Mouse (Mus musculus): ENCODE data around the gene Ift57. TPM values are rescaled to one million over a fixed set of nuclear protein-coding genes. Genes with fewer than 3 reads are reported as not detected.

Ift57 gene
- polyA plus RNA-seq (2015; fragmentation: Nextera tagmentation; extraction: Ambion mirVana): 28.3 and 31.5 TPM in 2 replicates

DNA sequence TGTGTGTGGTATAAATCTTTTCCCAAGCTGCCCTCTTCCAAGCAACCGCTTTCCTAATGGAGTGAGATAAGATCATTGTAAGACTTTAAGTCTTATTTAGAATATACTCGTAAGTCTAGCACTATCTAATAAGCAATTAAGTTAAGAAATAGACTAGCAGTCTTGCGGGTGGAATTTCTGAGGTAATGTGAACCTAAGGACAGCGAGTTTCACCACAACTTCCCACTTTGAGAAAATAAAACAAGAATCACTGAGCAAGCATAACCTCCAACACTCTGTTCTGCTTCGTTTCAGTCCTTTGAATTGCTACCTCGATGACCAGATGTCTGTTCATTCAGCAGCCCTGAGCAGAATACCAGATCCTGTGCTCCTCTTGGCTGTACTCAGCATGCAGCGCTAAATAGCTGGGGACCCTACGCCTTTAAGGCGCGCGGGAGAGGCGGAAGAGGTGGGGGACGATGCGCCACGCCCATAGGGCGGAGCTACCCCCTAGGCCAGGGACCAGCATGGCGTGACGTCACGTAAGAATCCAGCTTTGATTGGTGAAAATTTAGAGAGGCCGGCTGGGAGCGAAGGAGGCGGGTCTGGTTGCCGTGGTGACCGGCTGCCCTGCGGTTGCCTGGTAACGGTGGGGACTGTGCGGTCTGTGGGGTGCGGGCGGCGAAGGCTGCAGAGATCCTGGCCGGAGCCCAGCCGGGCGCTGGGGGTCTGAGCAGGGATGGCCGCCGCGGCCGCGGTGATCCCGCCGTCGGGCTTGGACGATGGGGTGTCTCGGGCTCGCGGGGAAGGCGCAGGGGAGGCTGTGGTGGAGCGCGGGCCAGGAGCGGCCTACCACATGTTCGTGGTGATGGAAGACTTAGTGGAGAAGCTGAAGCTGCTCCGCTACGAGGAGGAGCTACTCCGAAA lies at the start of gene Ift57:
TSS of gene Ift57 (plus strand) at position 614 of the 906 bp plus-strand sequence.
- H3K27me3 ChIP-seq (ENCODE audit: insufficient read depth, low read length): no peaks in the 10 kb centered on the region
- peak within 1 kb of the TSS; percentile 84 for H3K4me2 ChIP-seq (replicated peaks; ENCODE audit: low read depth, low read length)
- peak; percentile 100 for ATAC-seq (ENCODE audit: low FRiP score, low TSS enrichment)
- H3K36me3 ChIP-seq (ENCODE audit: insufficient read depth, low read length): no peaks in the 10 kb centered on the region
- H3K27ac ChIP-seq (ENCODE audit: low read length): peak within 1 kb of the TSS; percentile 56; the same call in 1 of the 2 replicates
- H3K9ac ChIP-seq (replicated peaks; ENCODE audit: low read length): peak within 1 kb of the TSS; percentile 83
- 1% methylated on average over 53 of the region's 53 CpGs for WGBS
- H3K9me3 ChIP-seq (ENCODE audit: low read length): no peaks in the 10 kb centered on the region
- H3K4me1 ChIP-seq (ENCODE audit: insufficient read depth, low read length): peaks cover 10% of the 10 kb centered on the region; the same call in 1 of the 2 replicates
- peak within 1 kb of the TSS; percentile 92 for H3K4me3 ChIP-seq (ENCODE audit: low read length)

DNA sequence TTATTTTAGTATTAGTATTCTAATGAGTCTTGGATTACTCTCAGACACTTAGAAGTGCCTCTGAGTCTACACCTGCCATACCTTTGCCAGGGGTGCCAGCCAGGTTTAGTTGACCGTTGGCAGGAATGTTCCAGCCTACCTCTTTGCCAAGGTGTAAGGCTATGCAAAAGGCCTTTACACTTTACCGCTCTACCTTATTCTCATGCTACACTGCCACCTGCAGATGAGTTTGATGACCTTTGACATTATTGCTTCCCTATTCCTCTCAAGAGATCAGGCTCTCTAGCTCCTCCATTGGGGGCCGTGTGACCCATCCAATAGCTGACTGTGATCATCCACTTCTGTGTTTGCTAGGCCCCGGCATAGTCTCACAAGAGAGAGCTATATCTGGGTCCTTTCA lies 41.9 kb upstream of the Ift57 start:
- H3K27me3 ChIP-seq (ENCODE audit: insufficient read depth, low read length): no peaks in the 10 kb centered on the region
- H3K4me2 ChIP-seq (replicated peaks; ENCODE audit: low read depth, low read length): no peak overlapping the region
- H3K9ac ChIP-seq (replicated peaks; ENCODE audit: low read length): no peak overlapping the region
- H3K9me3 ChIP-seq (ENCODE audit: low read length): no peaks in the 10 kb centered on the region
- WGBS: 82% methylated on average over 4 of the region's 4 CpGs
- no peak overlapping the region for H3K4me3 ChIP-seq (ENCODE audit: low read length)
- H3K27ac ChIP-seq (ENCODE audit: low read length): no peak overlapping the region
- no peaks in the 10 kb centered on the region for H3K4me1 ChIP-seq (ENCODE audit: insufficient read depth, low read length)
- H3K36me3 ChIP-seq (ENCODE audit: insufficient read depth, low read length): no peaks in the 10 kb centered on the region
- ATAC-seq (ENCODE audit: low FRiP score, low TSS enrichment): no peak

DNA sequence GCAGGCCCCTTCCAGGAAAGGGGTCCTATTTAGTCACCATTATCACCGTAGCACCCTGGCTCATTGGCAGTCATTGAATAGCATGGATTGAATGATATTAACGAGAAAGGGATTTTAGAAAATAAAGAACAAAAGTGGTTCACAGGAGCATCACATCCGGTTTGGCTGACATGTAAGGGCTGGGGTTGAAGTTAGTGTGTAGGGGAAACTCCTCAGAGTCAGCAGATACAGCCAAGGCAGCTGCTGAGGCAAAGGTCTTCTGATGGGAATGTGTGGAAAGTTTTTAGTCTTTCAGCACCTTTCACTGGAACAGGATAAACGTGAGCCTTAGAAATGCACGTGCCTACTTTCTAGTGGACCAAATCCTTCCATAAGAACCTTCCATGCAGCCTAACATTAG lies 41.0 kb upstream of the Ift57 start:
- no peak overlapping the region for H3K27ac ChIP-seq (ENCODE audit: low read length)
- H3K9ac ChIP-seq (replicated peaks; ENCODE audit: low read length): no peak overlapping the region
- H3K4me2 ChIP-seq (replicated peaks; ENCODE audit: low read depth, low read length): no peak overlapping the region
- no peaks in the 10 kb centered on the region for H3K9me3 ChIP-seq (ENCODE audit: low read length)
- no peaks in the 10 kb centered on the region for H3K36me3 ChIP-seq (ENCODE audit: insufficient read depth, low read length)
- no peak overlapping the region for H3K4me3 ChIP-seq (ENCODE audit: low read length)
- H3K27me3 ChIP-seq (ENCODE audit: insufficient read depth, low read length): no peaks in the 10 kb centered on the region
- no peaks in the 10 kb centered on the region for H3K4me1 ChIP-seq (ENCODE audit: insufficient read depth, low read length)
- WGBS: 83% methylated on average over 5 of the region's 5 CpGs
- ATAC-seq (ENCODE audit: low FRiP score, low TSS enrichment): no peak

DNA sequence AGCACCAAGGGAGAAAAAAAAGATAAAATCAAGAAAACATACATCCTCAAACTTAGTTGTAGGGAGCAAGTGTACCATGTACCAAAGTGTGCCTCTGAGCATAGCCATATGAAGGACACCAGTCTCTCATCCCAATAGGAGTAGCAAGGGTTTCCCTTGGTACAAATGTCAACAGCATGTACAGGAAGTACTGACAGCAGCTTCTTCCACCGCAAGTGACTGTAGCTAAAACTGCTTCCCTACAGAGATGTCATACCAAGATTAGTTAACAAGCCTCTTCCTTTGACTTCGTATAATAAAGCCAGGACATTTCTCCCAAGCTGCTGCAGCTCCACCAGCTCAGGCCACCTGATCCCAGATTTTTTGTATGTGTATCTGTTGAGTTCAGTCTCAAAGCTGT lies 39.9 kb upstream of the Ift57 start:
- Histone ChIP-seq H3K36me3 (ENCODE audit: insufficient read depth, low read length) (no peaks in the 10 kb centered on the region), H3K9ac (replicated peaks; ENCODE audit: low read length) (no peak overlapping the region), H3K4me3 (ENCODE audit: low read length) (no peak overlapping the region), H3K27me3 (ENCODE audit: insufficient read depth, low read length) (no peaks in the 10 kb centered on the region), H3K27ac (ENCODE audit: low read length) (no peak overlapping the region), H3K9me3 (ENCODE audit: low read length) (no peaks in the 10 kb centered on the region), H3K4me2 (replicated peaks; ENCODE audit: low read depth, low read length) (no peak overlapping the region), H3K4me1 (ENCODE audit: insufficient read depth, low read length) (no peaks in the 10 kb centered on the region)
- 60% methylated on average over 2 of the region's 2 CpGs for WGBS
- ATAC-seq (ENCODE audit: low FRiP score, low TSS enrichment): no peak

DNA sequence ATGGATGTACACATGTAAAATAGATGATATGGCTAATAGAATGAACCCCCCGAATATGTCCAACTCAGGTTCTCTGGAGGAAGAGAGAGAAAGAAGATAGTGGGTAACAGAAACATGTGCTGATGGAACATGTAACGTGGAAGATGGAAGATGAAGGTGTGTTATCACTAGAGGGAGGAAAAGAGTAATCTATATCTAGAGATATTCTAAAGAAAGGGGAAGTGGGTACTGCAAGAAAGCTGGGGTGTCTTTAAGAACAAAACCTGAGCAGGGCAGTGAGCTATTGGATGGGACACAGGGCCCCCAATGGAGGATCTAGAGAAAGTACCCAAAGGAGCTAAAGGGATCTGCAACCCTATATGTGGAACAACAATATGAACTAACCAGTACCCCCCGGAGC lies 38.9 kb upstream of the Ift57 start:
- no peak overlapping the region for H3K27ac ChIP-seq (ENCODE audit: low read length)
- H3K4me2 ChIP-seq (replicated peaks; ENCODE audit: low read depth, low read length): no peak overlapping the region
- no peaks in the 10 kb centered on the region for H3K4me1 ChIP-seq (ENCODE audit: insufficient read depth, low read length)
- no peak overlapping the region for H3K4me3 ChIP-seq (ENCODE audit: low read length)
- no peaks in the 10 kb centered on the region for H3K27me3 ChIP-seq (ENCODE audit: insufficient read depth, low read length)
- H3K9ac ChIP-seq (replicated peaks; ENCODE audit: low read length): no peak overlapping the region
- no peaks in the 10 kb centered on the region for H3K36me3 ChIP-seq (ENCODE audit: insufficient read depth, low read length)
- ATAC-seq (ENCODE audit: low FRiP score, low TSS enrichment): no peak
- 94% methylated on average over 3 of the region's 3 CpGs for WGBS
- no peaks in the 10 kb centered on the region for H3K9me3 ChIP-seq (ENCODE audit: low read length)

DNA sequence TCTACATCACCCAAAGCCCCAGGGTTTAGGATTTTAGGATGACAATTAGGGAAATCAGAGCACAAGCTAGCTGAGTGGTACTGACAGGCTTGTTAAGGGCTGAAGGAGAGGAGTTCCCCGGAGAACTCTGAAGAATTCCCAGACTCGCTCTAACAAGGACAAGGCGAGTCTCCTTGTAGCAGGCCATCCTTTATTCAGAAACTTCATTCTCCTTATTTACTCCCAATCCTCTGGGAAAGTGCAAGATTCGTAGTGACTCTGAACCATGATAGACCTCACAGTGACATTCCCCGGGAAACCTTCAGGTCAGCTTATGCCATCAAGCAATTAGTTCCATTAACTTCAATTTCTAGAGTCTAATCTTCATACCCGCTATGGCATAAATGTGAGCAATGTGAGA lies 36.8 kb upstream of the Ift57 start:
- Histone ChIP-seq H3K4me3 (ENCODE audit: low read length) (no peak overlapping the region), H3K36me3 (ENCODE audit: insufficient read depth, low read length) (no peaks in the 10 kb centered on the region), H3K4me1 (ENCODE audit: insufficient read depth, low read length) (no peaks in the 10 kb centered on the region), H3K27me3 (ENCODE audit: insufficient read depth, low read length) (no peaks in the 10 kb centered on the region), H3K4me2 (replicated peaks; ENCODE audit: low read depth, low read length) (no peak overlapping the region), H3K9me3 (ENCODE audit: low read length) (no peaks in the 10 kb centered on the region), H3K9ac (replicated peaks; ENCODE audit: low read length) (no peak overlapping the region), H3K27ac (ENCODE audit: low read length) (no peak overlapping the region)
- no peak for ATAC-seq (ENCODE audit: low FRiP score, low TSS enrichment)
- WGBS: 93% methylated on average over 6 of the region's 6 CpGs

DNA sequence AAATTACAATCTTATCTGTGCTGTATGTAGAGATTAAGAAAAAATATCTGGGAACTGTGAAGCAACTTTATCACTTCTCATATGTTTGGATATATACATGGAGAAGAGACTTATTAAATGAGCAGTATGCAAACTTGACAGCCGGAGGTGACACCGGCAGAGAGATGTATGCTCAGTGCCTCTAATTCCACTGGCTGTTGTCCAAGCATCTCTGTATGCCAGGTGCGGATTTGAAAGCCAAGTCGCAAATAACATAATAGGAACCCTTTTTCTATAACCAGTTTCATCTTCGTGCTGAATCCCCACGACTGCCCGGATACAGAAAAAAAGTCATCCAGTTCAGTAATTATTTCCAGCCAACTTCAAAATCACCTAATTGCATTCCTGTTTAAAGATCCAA lies 34.4 kb upstream of the Ift57 start:
- Histone ChIP-seq H3K4me1 (ENCODE audit: insufficient read depth, low read length) (no peaks in the 10 kb centered on the region), H3K4me2 (replicated peaks; ENCODE audit: low read depth, low read length) (no peak overlapping the region), H3K9ac (replicated peaks; ENCODE audit: low read length) (no peak overlapping the region), H3K27me3 (ENCODE audit: insufficient read depth, low read length) (no peaks in the 10 kb centered on the region), H3K27ac (ENCODE audit: low read length) (no peak overlapping the region), H3K36me3 (ENCODE audit: insufficient read depth, low read length) (no peaks in the 10 kb centered on the region), H3K4me3 (ENCODE audit: low read length) (no peak overlapping the region), H3K9me3 (ENCODE audit: low read length) (no peaks in the 10 kb centered on the region)
- WGBS: 91% methylated on average over 7 of the region's 7 CpGs
- ATAC-seq (ENCODE audit: low FRiP score, low TSS enrichment): no peak

DNA sequence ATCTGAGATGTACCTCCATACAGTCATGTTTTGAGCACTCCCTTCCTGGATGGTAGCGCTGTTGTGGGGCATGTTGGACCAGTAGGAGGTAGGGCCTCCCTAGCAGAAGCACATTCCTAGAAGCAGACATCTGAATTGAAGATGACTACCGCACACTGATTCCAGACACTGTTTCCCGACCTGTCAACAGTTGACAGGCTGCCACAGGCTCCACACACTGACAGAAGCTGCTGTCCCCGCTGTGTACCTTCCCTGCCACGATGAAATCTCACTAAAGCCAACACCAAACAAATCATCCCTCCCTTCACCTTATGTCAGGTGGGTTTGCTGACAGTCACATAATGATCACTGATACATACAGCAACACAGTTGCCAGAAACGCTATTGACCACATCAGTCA lies 19.4 kb upstream of the Ift57 start:
- Histone ChIP-seq H3K27ac (ENCODE audit: low read length) (no peak overlapping the region), H3K36me3 (ENCODE audit: insufficient read depth, low read length) (no peaks in the 10 kb centered on the region), H3K9ac (replicated peaks; ENCODE audit: low read length) (no peak overlapping the region), H3K4me2 (replicated peaks; ENCODE audit: low read depth, low read length) (no peak overlapping the region), H3K27me3 (ENCODE audit: insufficient read depth, low read length) (no peaks in the 10 kb centered on the region), H3K4me3 (ENCODE audit: low read length) (no peak overlapping the region), H3K9me3 (ENCODE audit: low read length) (no peaks in the 10 kb centered on the region; the same call in 1 of the 2 replicates), H3K4me1 (ENCODE audit: insufficient read depth, low read length) (no peaks in the 10 kb centered on the region)
- ATAC-seq (ENCODE audit: low FRiP score, low TSS enrichment): no peak
- WGBS: 86% methylated on average over 6 of the region's 6 CpGs

DNA sequence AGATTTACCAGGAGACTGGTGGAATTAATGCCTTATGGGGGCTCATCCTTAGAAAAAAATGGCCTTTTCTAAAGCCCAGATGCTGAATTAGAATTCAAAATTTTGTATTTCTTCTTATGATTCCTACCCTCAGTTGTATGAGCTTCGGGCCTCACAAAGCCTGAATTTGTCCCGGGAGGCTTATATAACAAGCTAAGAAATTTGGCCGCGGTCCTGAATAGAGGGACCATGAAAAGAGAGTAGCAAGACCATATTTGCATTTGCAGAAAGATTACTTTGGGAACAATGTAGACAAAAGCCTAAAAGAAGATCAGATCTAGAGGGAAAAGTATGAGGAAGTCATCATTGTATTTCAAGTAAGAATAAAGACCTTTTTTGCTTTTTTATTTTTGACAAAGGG lies 14.1 kb upstream of the Ift57 start:
- H3K9ac ChIP-seq (replicated peaks; ENCODE audit: low read length): no peak overlapping the region
- WGBS: 82% methylated on average over 4 of the region's 4 CpGs
- H3K27ac ChIP-seq (ENCODE audit: low read length): no peak overlapping the region
- no peak for ATAC-seq (ENCODE audit: low FRiP score, low TSS enrichment)
- H3K9me3 ChIP-seq (ENCODE audit: low read length): no peaks in the 10 kb centered on the region
- no peak overlapping the region for H3K4me3 ChIP-seq (ENCODE audit: low read length)
- no peaks in the 10 kb centered on the region for H3K27me3 ChIP-seq (ENCODE audit: insufficient read depth, low read length)
- no peak overlapping the region for H3K4me2 ChIP-seq (replicated peaks; ENCODE audit: low read depth, low read length)
- H3K4me1 ChIP-seq (ENCODE audit: insufficient read depth, low read length): no peaks in the 10 kb centered on the region
- H3K36me3 ChIP-seq (ENCODE audit: insufficient read depth, low read length): no peaks in the 10 kb centered on the region

DNA sequence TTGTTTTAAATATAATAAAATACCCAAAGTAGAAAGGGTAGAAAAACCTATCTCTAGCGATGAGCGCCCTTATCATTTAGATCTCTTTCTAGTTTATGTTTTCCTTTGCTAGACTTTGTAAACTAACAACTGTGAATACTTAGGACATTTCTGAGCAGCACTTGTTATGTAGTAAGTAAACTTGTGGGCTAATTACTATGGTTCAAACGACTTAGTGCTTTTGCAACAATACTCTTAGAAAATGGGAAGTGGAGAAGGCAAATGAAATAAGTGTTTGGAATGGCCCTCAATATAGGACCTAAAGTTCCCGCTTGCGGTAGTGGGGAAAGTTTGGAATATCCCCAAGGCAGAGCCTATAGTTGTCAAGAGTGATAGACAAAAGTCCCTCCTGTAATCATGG lies 788 bp downstream of the Ift57 start:
- H3K4me1 ChIP-seq (ENCODE audit: insufficient read depth, low read length): peaks cover 10% of the 10 kb centered on the region; the same call in 1 of the 2 replicates
- peak overlapping the region; percentile 83 for H3K9ac ChIP-seq (replicated peaks; ENCODE audit: low read length)
- no peak for ATAC-seq (ENCODE audit: low FRiP score, low TSS enrichment)

More for the DNA sequence above, 788 bp downstream of the Ift57 start:
- Histone ChIP-seq H3K27me3 (ENCODE audit: insufficient read depth, low read length) (no peaks in the 10 kb centered on the region), H3K9me3 (ENCODE audit: low read length) (no peaks in the 10 kb centered on the region), H3K4me2 (replicated peaks; ENCODE audit: low read depth, low read length) (peak overlapping the region; percentile 84), H3K36me3 (ENCODE audit: insufficient read depth, low read length) (no peaks in the 10 kb centered on the region), H3K27ac (ENCODE audit: low read length) (no peak overlapping the region), H3K4me3 (ENCODE audit: low read length) (peak overlapping the region; percentile 92)
- 35% methylated on average over 5 of the region's 5 CpGs for WGBS

All from kidney, embryonic 16.5 days (tissue).